Mouse (Mus musculus): ENCODE results near the gene 5330417H12Rik.

5330417H12Rik gene

GRCm38 (mm10) chr7:107625061-107625460 is at the start of gene 5330417H12Rik:
TSS of gene 5330417H12Rik (minus strand) at chr7:107625161.
- DNase-seq (ENCODE audit: extremely low read depth, low read depth) = no peak

GRCm38 (mm10) chr7:107668514-107668913 is 43.6 kb upstream of the 5330417H12Rik start:
- DNase-seq (ENCODE audit: extremely low read depth, low read depth) = no peak

DNA sequence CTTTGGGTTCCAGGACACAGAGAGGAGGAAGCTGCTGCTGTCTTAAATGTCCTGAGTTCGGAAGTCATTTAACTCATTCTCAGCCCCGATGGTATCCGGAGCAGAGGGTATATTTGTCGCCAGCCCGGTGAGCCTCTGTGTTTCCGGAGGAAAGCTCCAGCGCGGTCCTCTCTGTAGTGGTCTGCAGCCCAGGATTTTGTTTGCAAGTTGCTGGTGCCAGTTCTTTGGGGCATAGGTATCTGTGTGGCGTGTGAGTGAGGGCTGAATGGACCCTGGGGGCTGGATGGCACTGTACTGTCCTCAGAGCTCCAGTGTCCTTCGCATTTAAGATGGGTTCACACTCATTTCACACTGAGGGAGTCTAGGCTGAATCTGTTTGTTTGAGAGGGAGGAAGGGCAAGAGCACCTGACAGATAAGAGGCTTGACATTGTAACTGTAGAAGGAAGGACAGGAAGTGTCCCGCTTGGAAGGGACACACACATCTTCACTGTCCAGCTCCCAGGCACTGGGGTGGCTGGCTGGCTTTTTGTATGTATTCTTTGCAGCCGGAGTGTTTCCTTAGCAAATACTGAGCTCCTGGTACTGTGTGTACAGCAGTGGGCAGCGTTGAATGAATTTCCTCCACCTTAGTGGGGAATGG is 41.4 kb upstream of the 5330417H12Rik start:
- no peak for DNase-seq (ENCODE audit: extremely low read depth, low read depth)

DNA sequence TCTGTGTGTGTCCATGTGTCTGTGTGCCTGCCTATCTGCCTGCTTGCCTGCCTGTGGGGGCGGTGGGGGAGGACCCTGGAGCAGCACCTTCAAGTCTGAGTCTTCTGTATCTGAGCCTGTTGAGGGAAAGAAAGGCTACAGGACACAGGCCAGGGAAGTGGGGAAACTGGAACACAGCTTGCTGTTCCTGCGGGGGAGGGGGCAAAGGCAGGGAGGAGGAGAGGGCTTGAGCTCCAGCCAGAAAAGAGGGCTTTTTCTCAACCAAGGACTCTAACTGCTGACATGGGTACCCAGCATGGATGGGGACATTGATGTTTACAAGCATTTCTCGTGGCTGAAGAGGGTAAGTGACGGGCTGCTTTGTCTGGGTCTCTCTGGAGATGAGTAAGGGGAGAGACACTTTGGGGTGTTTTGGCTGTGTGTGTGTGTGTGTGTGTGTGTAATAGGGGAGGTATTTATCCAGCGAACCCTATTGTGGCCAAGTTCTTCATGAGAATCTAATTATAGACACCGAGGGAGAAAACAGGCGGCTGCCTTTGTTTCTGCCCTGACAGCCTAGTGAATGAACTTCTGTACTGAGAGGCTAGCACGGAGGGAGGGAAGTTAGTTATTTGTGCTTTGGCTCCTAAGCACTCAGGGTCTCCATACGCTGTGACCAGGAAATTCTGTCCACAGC is 40.8 kb upstream of the 5330417H12Rik start:
- DNase-seq (ENCODE audit: extremely low read depth, low read depth) = no peak

DNA sequence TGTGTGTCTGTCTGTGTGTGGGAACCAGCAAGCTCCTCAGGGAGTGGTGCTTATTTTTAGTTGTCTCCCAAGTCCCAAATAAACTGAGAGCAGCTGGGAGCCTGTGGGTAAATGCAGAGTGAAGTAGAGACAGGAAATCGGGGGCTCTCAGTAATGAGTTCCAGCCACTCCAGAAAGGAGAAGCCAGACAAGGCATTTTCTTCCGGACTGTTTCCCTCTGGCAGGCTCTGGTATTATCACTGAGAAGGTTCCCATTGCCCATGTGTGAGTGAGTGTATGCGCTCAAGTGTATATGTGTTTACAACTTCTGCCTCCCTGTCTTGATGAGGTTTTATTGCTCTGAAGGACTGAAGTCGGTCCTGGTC is 40.2 kb upstream of the 5330417H12Rik start:
- no peak for DNase-seq (ENCODE audit: extremely low read depth, low read depth)

DNA sequence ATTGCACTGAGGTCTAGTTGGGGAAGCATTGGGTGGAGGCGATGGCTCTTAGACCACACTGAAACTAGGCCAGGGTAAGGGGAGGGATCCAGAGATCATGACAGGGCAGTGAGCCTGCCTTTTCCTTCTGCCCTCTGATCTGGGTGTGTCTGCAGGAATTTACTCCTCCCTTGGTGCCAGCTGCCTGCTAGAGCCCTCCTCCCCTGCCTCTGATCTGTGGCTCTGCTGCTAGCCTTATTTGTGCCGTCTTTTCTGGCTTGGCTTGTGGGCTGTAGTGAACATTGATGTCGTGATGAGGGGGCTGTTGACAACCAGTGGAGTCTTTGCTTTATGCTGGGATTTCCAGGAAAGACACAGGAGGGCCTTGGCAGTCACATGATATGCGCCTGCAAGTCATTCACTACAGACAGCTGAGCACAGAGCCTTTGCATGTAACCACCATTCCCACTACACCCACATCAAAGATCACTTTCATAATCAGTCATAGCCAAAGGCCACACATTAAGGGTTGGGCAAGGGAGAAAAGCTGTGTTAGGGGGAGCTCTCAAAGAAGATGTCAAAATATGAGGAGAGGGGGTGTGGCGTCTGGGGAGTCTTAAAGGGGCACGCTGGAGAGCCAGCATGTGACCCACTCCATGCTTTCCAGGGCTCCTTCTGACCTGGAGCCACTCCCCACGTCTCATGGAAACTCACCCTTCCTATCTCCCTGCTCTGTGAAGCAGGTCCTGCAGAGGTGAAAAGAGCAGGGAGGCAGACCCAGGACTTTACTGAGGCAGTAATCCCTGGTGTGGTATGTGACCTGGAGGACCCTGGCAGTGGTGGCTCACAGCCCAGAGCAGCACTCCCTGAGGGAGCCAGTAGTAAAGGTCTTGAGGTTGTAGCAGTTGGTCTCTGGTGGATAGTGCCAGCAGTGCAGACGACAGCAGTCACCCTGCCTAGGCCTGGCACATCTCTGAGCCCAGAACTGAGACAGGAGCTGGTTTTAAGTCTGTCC is 39.4 kb upstream of the 5330417H12Rik start:
- no peak for DNase-seq (ENCODE audit: extremely low read depth, low read depth)

DNA sequence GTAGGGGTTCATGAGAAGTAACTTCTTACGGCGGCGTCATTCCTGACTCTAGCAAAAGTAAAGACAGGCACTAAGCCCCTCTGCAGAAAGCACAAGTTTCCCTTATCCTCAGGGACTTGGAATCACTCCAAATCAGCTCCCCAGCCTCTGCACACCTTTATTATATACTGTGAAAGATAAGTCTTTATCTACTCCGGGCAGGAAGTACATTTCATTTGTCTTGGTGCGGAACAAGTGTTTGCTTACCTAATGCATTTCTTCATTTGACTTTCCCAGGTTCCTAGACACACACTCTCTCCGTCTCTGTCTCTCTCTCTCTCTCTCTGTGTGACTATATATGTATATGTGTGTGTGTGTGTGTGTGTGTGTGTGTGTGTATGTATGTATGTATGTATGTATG is 38.7 kb upstream of the 5330417H12Rik start:
- no peak for DNase-seq (ENCODE audit: extremely low read depth, low read depth)

- no peak for DNase-seq (ENCODE audit: extremely low read depth, low read depth)
Observed at GRCm38 (mm10) chr7:107661843-107662281, 36.9 kb upstream of the 5330417H12Rik start.

- DNase-seq (ENCODE audit: extremely low read depth, low read depth) = no peak
Observed at GRCm38 (mm10) chr7:107661189-107661842, 36.4 kb upstream of the 5330417H12Rik start.

GRCm38 (mm10) chr7:107659186-107659918 is 34.4 kb upstream of the 5330417H12Rik start:
- DNase-seq (ENCODE audit: extremely low read depth, low read depth) = no peak

- no peak for DNase-seq (ENCODE audit: extremely low read depth, low read depth)
Observed at GRCm38 (mm10) chr7:107656451-107656850, 31.5 kb upstream of the 5330417H12Rik start.

GRCm38 (mm10) chr7:107651821-107652220 is 26.9 kb upstream of the 5330417H12Rik start:
- DNase-seq (ENCODE audit: extremely low read depth, low read depth) = no peak

DNA sequence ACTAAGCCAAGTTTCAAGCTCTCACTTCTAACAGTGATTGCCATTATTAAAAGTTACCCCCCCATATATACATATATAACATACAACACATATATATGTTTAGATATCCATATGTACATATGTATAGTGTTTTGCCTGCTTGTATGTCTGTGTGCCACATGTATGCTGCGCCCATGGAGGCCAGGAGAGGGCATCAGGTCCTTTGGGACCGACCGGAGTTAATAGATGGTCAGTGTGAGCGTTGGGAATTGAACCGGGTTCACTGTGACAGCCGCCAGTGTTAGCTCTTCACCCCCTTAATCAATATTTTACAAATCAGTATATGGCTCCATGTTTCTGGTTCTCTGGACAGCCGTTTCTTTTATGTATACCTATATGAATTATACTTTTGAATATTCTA is 25.0 kb upstream of the 5330417H12Rik start:
- DNase-seq (ENCODE audit: extremely low read depth, low read depth) = no peak

GRCm38 (mm10) chr7:107648937-107649688 is 24.2 kb upstream of the 5330417H12Rik start:
- no peak for DNase-seq (ENCODE audit: extremely low read depth, low read depth)

DNA sequence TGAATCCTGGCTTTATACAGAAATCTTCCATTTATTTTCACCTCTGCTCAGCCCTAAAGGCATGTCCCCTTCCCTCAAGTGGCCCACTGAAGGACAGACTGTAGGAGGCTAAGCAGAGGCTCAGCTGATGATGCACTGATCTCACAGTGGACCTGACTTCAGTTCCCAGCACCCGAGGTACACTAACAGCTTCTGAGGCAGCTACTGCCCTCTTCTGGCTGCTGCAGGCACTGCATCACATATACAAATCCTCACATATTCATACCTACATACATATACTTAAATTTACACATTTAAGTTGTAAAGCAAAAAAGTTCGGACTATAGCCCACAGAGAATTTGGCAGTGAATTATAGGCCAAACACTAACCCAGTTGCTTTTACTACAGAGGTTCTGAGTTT is 20.0 kb upstream of the 5330417H12Rik start:
- no peak for DNase-seq (ENCODE audit: extremely low read depth, low read depth)

DNA sequence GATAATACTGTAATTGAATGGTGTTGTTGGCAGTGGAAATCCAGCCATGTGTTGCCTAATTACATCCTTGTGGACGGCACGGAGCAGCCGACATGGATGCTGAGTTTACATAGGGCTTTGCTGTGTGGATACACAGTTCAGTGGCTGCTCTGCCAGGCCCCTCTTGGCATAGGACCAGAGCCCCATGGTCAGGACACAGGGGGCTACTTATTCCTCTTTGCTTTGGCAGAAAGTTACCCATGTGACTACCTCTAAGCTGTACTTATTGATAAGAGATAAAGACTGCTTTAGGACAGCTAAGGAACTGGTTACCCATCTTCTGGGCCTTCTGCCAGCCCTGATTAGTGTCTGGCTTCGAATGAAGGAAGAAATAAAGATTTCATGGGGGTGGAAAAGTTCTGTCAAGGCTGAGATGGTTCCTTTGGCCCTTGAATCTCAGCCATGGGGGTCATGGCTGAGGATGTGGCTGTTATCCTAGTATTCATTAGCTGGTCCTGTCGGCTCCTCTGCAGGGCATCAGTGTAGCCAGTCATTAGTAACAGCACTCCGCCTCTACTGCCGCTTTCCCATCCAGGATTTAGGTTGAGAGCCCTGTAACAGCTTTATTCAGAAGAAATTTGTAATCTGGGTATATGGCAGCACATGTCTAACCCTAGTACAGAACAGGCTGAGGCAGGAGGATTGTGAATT is 17.8 kb upstream of the 5330417H12Rik start:
- no peak for DNase-seq (ENCODE audit: extremely low read depth, low read depth)

GRCm38 (mm10) chr7:107638026-107638425 is 13.1 kb upstream of the 5330417H12Rik start:
- no peak for DNase-seq (ENCODE audit: extremely low read depth, low read depth)

GRCm38 (mm10) chr7:107637398-107637797 is 12.4 kb upstream of the 5330417H12Rik start:
- DNase-seq (ENCODE audit: extremely low read depth, low read depth) = no peak

DNA sequence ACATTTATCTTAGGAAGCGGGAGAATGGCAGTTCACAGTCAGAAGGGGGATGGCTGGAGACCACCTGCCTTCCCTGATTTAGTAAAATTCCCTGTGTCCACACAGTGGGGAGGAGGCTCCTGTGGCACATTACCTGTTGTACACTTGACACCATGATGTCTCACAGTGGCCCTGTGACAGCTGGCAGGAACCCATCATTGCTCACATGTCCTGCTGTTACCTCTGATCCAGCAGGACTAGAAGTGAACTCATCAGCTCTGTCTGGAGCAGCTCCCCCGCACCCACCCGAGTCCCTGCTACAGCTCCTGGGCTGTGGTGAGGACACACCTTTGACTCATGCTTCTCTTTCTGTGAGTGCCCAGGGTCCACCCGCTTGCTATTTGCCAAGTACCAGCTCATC is 8.2 kb upstream of the 5330417H12Rik start:
- DNase-seq (ENCODE audit: extremely low read depth, low read depth) = no peak

Measured in MEL-GATA-1-ER (cell line).